Mouse (Mus musculus): Measurements from ENCODE around the gene Lhx1.

DNA sequence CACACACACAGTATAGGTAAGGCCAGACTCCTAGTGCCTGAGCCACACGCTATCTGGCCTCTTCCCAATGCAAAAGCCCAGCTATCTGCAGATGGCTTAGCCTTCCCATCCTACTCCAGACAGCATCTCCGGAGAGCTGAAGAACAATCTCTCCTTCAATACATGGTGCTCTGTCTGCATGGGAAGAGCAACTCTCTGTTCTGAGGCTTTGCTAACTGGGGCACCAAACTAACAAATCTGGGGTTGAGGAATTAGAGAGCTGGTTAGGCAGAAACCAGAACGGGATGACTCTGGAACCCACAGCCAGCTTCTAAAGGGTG is 4.3 kb downstream of the Lhx1 start:
- TF ChIP-seq E2F4 (IDR thresholded peaks at IDR 0.05; ENCODE audit: insufficient read depth) (no peak), POLR2A (IDR thresholded peaks at IDR 0.05; ENCODE audit: insufficient read length, low read depth) (no peak), CEBPB (IDR thresholded peaks at IDR 0.05; ENCODE audit: insufficient read depth, poor library complexity, severe bottlenecking) (no peak), POLR2AphosphoS2 (IDR thresholded peaks at IDR 0.05; ENCODE audit: insufficient read length, low read depth) (no peak), MYOG (IDR thresholded peaks at IDR 0.05; ENCODE audit: control insufficient read depth in 1 of 3, insufficient read depth in 1 of 3, insufficient read length in 2 of 3, low read depth in 2 of 3) (no peak), USF1 (IDR thresholded peaks at IDR 0.05; ENCODE audit: low read depth) (no peak), MYOD1 (IDR thresholded peaks at IDR 0.05; ENCODE audit: control insufficient read depth in 1 of 3, insufficient read length in 2 of 3, low read depth in 2 of 3) (no peak), TCF3 (IDR thresholded peaks at IDR 0.05; ENCODE audit: insufficient read length, low read depth) (no peak), SRF (IDR thresholded peaks at IDR 0.05; ENCODE audit: control insufficient read depth, insufficient read length, low read depth) (no peak), MAX (IDR thresholded peaks at IDR 0.05; ENCODE audit: low read depth) (no peak)

Data from myocyte (in vitro differentiated cells).